In the genomic region with DNA sequence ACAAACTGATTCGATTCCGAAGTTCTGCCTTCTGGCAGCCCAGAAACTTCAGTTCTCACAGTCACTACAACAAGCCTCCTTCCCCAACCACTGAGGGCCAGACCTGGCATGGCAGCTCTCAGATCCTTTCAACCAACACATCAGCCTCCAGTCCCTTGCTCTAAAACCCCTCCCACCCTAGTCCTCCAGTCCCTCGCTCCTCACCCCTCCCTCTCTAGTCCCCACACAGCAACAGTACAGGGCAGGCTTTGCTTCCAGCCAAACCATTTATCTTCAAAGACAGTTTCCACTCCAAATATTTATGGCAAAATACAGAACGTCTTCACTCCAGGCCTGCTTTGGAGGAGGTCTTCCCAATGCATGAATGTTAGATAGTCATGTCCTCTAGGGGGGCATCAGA, we compare ENCODE assay signal across 10 mouse cellular contexts.
"Had no signal": no experiment of that assay in that cellular context is flagged by ENCODE, and none has a peak within 500 bp of the region (broad histone marks: within the 10 kb centered on the region; RNA-seq: fewer than 3 reads in every experiment).

No protein-coding gene starts in this region.

- H3K4me3 ChIP-seq: limb, embryonic 13.5 days; liver, embryonic 15.5 days; midbrain, embryonic 13.5 days; myocyte; neural tube, embryonic 15.5 days had no signal

- H3K4me2 ChIP-seq: limb, embryonic 13.5 days; liver, embryonic 11.5 days; liver, embryonic 15.5 days; midbrain, embryonic 13.5 days; neural tube, embryonic 15.5 days had no signal

- ATAC-seq: midbrain, embryonic 13.5 days had no signal

- DNase-seq: kidney, adult 8-10 months; right cerebral cortex, adult 18-20 months; right cerebral cortex, postnatal 25 days; thymus, postnatal 36 days had no signal

- H3K27me3 ChIP-seq: limb, embryonic 13.5 days; liver, embryonic 15.5 days; midbrain, embryonic 13.5 days; neural tube, embryonic 15.5 days had no signal

- H3K36me3 ChIP-seq: limb, embryonic 13.5 days; liver, embryonic 15.5 days; midbrain, embryonic 13.5 days; neural tube, embryonic 15.5 days had no signal

- H3K27ac ChIP-seq: liver, embryonic 15.5 days; midbrain, embryonic 13.5 days; neural tube, embryonic 15.5 days had no signal

- H3K9me3 ChIP-seq: limb, embryonic 13.5 days; liver, embryonic 15.5 days; midbrain, embryonic 13.5 days; neural tube, embryonic 15.5 days had no signal

- H3K4me1 ChIP-seq: liver, embryonic 15.5 days; neural tube, embryonic 15.5 days had no signal

- H3K9ac ChIP-seq: limb, embryonic 13.5 days; liver, embryonic 15.5 days; midbrain, embryonic 13.5 days; neural tube, embryonic 15.5 days had no signal
